Mouse (Mus musculus): ENCODE results near the gene Usp9y.

Usp9y gene

DNA sequence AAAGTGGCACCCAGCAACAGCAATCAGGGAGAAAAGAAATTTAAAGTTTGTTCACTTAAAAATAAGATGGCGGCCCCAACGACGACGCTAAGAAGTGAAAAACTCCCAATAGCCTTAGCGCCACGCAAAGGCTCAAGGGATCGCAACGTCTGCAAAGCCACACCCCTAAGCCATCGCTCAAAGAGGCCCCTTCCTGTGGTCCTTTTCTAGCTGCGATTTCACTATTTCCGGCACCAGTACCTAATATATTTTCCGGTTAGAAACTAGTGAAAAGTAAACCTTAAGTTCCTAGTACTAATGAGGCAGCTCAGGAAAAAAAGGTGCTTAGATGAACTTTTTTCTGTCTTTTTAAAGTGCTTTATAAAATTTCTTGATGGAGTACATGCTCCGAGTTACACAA, at the start of gene Usp9y:
TSS of gene Usp9y (minus strand) at position 101 of the 400 bp plus-strand sequence.
- no peak for DNase-seq (ENCODE audit: low spot score in 2 of 2)

DNA sequence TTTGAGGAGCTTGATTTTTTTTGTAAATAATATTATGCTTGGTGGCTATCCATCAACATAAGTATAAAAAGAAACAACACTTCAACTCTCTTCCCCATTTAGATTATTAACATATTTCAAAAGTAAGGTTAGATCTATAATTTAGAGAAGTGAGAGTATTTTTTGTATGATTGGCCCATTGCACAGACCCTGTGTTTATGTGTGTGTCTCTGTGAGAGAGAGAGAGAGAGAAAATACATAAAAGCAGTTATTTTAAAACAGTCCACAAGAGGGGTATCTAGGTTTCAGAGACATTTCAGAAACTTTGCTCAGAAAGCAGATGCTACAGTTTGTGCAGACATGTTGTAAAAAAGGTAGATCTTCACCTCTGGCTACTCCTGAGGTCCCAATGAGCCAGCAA, 165.9 kb downstream of the Usp9y start:
- DNase-seq (ENCODE audit: low spot score in 2 of 2): no peak

DNA sequence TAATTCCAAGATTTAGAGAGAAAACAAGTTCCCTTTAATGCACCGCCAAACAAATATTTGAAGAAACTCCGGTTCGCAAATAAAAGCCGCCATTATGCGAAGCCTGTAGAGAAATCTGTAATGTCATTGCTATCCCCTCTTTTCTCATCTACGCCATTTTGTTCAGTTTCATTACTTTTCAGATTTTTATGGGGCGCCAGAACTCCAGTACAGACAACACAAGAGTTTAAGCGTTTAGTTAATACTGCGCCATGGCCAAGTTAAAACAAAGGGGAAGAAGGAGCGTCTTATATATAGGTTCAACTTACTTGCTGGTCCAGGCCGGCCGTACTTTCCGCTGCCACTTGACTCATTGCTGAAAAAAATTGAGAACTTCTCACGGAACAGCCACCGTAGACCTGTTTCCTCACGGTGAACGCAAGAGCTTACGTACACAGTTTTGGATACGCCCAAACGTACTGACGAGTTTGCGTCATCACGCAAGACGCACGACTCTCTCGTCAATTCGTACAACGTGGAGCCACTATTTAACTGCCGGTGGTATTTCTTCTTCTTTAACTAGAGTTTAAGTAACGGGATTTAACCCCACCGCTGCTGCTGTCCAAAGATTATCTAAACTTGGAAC, 173.3 kb downstream of the Usp9y start, which contains the start of gene Ddx3y:
TSS of gene Ddx3y (minus strand) at position 459 of the 625 bp plus-strand sequence.
- DNase-seq (ENCODE audit: low spot score in 2 of 2): peak in 1 of 2 experiments; percentile 47

DNA sequence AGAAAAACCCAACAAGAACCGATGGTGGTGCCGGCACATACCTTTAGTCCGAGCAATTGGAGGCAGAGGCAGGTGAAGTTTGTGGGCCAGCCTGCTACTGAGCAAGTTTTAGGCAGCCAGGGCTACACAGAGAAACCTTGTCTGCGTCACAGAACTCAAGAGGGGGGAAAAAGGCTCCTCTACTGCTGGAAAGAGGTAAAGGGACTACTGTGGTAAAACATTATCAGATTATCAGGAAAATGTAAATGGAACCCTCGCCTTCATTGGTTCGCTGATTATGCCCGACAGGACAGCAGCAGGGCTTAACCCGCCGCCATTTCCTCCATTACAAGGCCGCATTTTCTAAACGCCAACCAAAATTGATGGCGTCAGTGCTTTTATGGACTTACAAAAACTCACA, 173.8 kb downstream of the Usp9y start:
- DNase-seq (ENCODE audit: low spot score in 2 of 2): no peak
